Mouse (Mus musculus): ENCODE data around the gene Phf3. TPM values are rescaled to one million over a fixed set of nuclear protein-coding genes. Genes with fewer than 3 reads are reported as not detected.

The Phf3 gene
- polyA plus RNA-seq, 1 experiment = 66.7 TPM

DNA sequence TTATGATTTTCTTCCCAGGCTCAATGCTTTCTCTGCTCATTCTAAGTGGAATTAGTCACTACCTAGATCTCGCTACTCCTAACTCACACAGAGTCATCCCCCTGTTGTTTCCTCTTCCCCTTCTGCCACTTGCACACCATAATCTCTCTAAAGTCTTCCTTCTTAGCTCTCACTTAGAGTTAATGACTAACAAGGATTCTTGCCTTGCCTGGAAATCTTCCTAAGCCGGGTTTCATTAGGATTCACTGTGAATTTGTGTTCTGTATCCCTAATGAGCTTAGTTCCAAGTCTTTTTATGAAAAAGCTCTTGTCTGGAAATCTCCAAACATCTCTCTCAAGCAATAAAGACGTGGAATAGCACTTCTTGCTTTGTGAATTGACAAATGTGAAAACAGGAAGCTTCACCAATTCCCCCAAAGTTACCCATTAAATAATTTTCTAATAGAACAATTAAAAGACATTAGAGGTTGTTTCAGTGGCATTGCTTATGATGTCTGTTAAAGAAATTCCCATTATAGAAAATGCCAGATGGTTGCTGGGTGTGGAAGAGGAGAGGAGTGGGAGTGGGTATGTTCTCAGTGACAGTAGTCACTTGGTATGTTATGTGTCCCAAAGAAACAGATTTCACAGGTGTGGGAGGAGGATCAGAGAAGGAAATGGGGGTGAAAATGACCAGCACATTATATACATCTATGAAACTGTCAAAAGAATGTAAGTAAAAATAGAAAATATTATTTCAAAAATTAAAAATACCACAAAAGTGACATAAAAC is 118.1 kb downstream of the Phf3 start:
- H3K27ac ChIP-seq (ENCODE audit: insufficient read depth, low read depth, low read length) = no peak overlapping the region

More for the DNA sequence above, 118.1 kb downstream of the Phf3 start:
- WGBS = 41% methylated on average over 3 of the region's 3 CpGs
- TF ChIP-seq POLR2A (IDR thresholded peaks at IDR 0.05; ENCODE audit: insufficient read depth, low read depth, low read length) = no peak
- no peak for TF ChIP-seq CTCF (IDR thresholded peaks at IDR 0.05; ENCODE audit: insufficient read depth, low read depth, low read length)
- Histone ChIP-seq H3K4me1 (ENCODE audit: control insufficient read depth, insufficient read depth, low read length) (no peaks in the 10 kb centered on the region), H3K4me3 (ENCODE audit: insufficient read depth, low read depth, low read length) (no peak overlapping the region)

Other genes with a start within 250 kb of the Phf3 start
- gene AC153137.1, start 104.0 kb upstream of the Phf3 start, polyA plus RNA-seq (2012; ENCODE audit: insufficient read depth, insufficient read length, low replicate concordance, missing spikeins) = not detected in 2 replicates